Mouse (Mus musculus): ENCODE results near the gene Prkar2b. TPM values are rescaled to one million over a fixed set of nuclear protein-coding genes. Genes with fewer than 3 reads are reported as not detected.

Gene Prkar2b
- polyA plus RNA-seq, 1 experiment from 2014 or later, result 27.3 TPM

- H3K27me3 ChIP-seq (ENCODE audit: control insufficient read depth, insufficient read depth, low read length), result no peaks in the 10 kb centered on the region
- peaks cover 86% of the 10 kb centered on the region for H3K36me3 ChIP-seq (ENCODE audit: control insufficient read depth, insufficient read depth, low read length)
- ATAC-seq (ENCODE audit: low FRiP score, low TSS enrichment), result no peak
- H3K4me2 ChIP-seq (replicated peaks; ENCODE audit: low read depth, low read length), result no peak overlapping the region
- no peak overlapping the region for H3K4me3 ChIP-seq (ENCODE audit: low read length)
- H3K27ac ChIP-seq (ENCODE audit: low read depth, low read length), result no peak overlapping the region
- WGBS, result 90% methylated on average over 3 of the region's 3 CpGs
- H3K9ac ChIP-seq (ENCODE audit: low read depth, low read length), result no peak overlapping the region
- no peaks in the 10 kb centered on the region for H3K4me1 ChIP-seq (ENCODE audit: control insufficient read depth, insufficient read depth, low read length)
- no peaks in the 10 kb centered on the region for H3K9me3 ChIP-seq (ENCODE audit: control insufficient read depth, low read length)
Observed at GRCm38 (mm10) chr12:31937613-31938012, 123.5 kb downstream of the Prkar2b start.

DNA sequence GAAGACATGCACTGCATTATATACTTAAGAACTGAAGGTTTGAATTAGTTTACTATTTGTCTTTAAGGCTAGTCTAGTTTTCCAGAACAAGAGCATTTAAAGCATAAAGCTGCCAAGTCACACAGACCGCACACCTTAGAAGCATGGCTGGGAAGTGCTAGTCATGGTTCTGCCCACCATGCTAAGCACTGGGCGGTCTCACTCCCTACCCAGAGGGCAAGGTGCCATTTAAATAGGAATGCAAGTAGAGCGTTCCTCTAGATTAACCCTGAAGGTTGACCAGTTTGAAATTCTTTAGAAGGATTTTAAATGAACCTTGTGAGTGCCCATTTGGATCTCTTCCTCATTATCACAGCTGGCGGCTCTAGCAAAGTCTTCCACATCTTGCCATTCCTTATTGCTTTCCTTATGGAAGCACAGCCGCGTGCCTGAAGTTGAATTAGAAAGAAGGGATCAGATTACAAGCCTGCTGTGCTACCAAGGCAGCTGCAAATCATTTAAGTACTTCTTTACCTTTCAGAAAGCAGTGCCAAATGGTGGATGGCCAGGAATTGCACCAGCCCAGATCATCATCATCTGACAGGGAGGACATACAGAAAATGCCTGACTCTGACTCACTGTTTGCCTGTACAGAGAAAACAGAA is 124.3 kb downstream of the Prkar2b start:
- Histone ChIP-seq H3K36me3 (ENCODE audit: control insufficient read depth, insufficient read depth, low read length) (peaks cover 87% of the 10 kb centered on the region), H3K4me2 (replicated peaks; ENCODE audit: low read depth, low read length) (no peak overlapping the region), H3K4me3 (ENCODE audit: low read length) (no peak overlapping the region), H3K27ac (ENCODE audit: low read depth, low read length) (no peak overlapping the region), H3K9ac (ENCODE audit: low read depth, low read length) (no peak overlapping the region), H3K9me3 (ENCODE audit: control insufficient read depth, low read length) (no peaks in the 10 kb centered on the region), H3K27me3 (ENCODE audit: control insufficient read depth, insufficient read depth, low read length) (no peaks in the 10 kb centered on the region), H3K4me1 (ENCODE audit: control insufficient read depth, insufficient read depth, low read length) (no peaks in the 10 kb centered on the region)
- 33% methylated on average over 6 of the region's 6 CpGs for WGBS
- ATAC-seq (ENCODE audit: low FRiP score, low TSS enrichment), result no peak

GRCm38 (mm10) chr12:31931818-31932217 is 129.3 kb downstream of the Prkar2b start:
- H3K4me1 ChIP-seq (ENCODE audit: control insufficient read depth, insufficient read depth, low read length), result no peaks in the 10 kb centered on the region
- H3K27ac ChIP-seq (ENCODE audit: low read depth, low read length), result no peak overlapping the region
- H3K27me3 ChIP-seq (ENCODE audit: control insufficient read depth, insufficient read depth, low read length), result no peaks in the 10 kb centered on the region
- H3K9me3 ChIP-seq (ENCODE audit: control insufficient read depth, low read length), result no peaks in the 10 kb centered on the region
- H3K36me3 ChIP-seq (ENCODE audit: control insufficient read depth, insufficient read depth, low read length), result peaks cover 82% of the 10 kb centered on the region
- WGBS, result 100% methylated on average over 3 of the region's 3 CpGs
- H3K9ac ChIP-seq (ENCODE audit: low read depth, low read length), result no peak overlapping the region
- no peak for ATAC-seq (ENCODE audit: low FRiP score, low TSS enrichment)
- H3K4me3 ChIP-seq (ENCODE audit: low read length), result no peak overlapping the region
- H3K4me2 ChIP-seq (replicated peaks; ENCODE audit: low read depth, low read length), result no peak overlapping the region

DNA sequence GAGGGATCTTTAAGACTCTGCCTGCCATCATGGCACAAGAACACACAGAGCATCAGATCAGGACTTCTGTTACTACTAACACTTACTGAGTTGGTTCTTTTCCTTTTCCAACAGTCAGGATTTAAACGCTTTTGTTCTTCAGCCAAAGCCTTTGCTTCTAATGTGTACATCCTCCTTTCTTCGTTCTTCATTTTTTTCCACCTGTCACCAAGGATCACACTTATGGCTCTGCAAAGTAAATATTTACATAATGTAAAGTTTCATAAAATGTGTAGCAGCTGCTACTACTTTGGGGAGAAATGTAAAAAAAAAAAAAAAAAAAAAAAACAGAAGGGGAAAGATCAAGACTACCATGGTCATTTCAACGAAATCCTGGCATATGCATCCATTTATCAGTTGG is 132.6 kb downstream of the Prkar2b start:
- Histone ChIP-seq H3K4me1 (ENCODE audit: control insufficient read depth, insufficient read depth, low read length) (no peaks in the 10 kb centered on the region), H3K9ac (ENCODE audit: low read depth, low read length) (no peak overlapping the region), H3K27me3 (ENCODE audit: control insufficient read depth, insufficient read depth, low read length) (no peaks in the 10 kb centered on the region), H3K4me2 (replicated peaks; ENCODE audit: low read depth, low read length) (no peak overlapping the region), H3K4me3 (ENCODE audit: low read length) (no peak overlapping the region), H3K9me3 (ENCODE audit: control insufficient read depth, low read length) (no peaks in the 10 kb centered on the region), H3K27ac (ENCODE audit: low read depth, low read length) (no peak overlapping the region), H3K36me3 (ENCODE audit: control insufficient read depth, insufficient read depth, low read length) (peaks cover 78% of the 10 kb centered on the region)
- no peak for ATAC-seq (ENCODE audit: low FRiP score, low TSS enrichment)
- 78% methylated on average over 3 of the region's 3 CpGs for WGBS

DNA sequence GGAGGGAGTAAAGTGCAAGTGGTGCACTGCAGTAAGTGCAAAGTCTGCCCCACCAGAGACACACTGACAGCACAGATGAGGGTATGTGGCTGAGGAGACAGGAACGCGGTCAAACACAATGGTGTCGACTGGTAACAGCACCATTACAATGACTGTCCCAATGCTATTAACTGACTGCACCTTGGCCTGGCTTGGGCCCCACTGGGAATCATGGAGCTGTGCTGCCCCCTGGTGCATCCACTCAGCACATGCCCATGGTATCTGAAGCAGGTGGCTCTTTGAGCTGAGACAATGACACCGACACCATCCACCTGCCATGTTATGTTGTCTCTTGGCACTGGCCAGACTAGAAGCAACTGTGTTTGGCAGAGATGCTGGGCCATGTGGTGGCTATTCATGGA is 134.4 kb downstream of the Prkar2b start:
- Histone ChIP-seq H3K36me3 (ENCODE audit: control insufficient read depth, insufficient read depth, low read length) (peaks cover 62% of the 10 kb centered on the region), H3K4me2 (replicated peaks; ENCODE audit: low read depth, low read length) (no peak overlapping the region)

DNA sequence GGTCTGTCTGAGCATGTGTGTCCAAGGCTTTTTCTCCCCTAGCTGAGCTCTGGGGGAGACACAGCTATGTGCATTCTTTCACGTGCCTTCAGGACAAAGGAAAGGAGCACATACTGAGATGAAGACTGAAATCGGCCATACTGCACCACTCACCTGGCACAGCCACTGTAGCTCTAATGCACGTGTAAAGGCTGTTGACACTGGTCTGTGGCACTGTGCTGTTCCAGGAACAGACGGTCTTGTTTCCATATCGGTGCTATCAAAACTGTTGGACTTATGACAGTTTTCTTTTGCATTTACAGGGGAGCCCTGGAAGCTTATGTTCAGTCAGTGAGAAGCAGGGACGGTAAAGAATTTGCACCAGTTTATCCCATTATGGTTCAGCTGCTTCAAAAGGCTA is 135.8 kb downstream of the Prkar2b start:
- WGBS, result 88% methylated on average over 6 of the region's 6 CpGs
- no peak for ATAC-seq (ENCODE audit: low FRiP score, low TSS enrichment)
- no peaks in the 10 kb centered on the region for H3K27me3 ChIP-seq (ENCODE audit: control insufficient read depth, insufficient read depth, low read length)
- no peak overlapping the region for H3K4me3 ChIP-seq (ENCODE audit: low read length)
- no peak overlapping the region for H3K9ac ChIP-seq (ENCODE audit: low read depth, low read length)
- no peak overlapping the region for H3K27ac ChIP-seq (ENCODE audit: low read depth, low read length)
- no peak overlapping the region for H3K4me2 ChIP-seq (replicated peaks; ENCODE audit: low read depth, low read length)
- peaks cover 51% of the 10 kb centered on the region for H3K36me3 ChIP-seq (ENCODE audit: control insufficient read depth, insufficient read depth, low read length)
- H3K4me1 ChIP-seq (ENCODE audit: control insufficient read depth, insufficient read depth, low read length), result no peaks in the 10 kb centered on the region
- no peaks in the 10 kb centered on the region for H3K9me3 ChIP-seq (ENCODE audit: control insufficient read depth, low read length)

More for the DNA sequence above, 134.4 kb downstream of the Prkar2b start:
- ATAC-seq (ENCODE audit: low FRiP score, low TSS enrichment), result peak; percentile 76; the same call in 1 of the 2 replicates
- Histone ChIP-seq H3K4me1 (ENCODE audit: control insufficient read depth, insufficient read depth, low read length) (no peaks in the 10 kb centered on the region), H3K27me3 (ENCODE audit: control insufficient read depth, insufficient read depth, low read length) (no peaks in the 10 kb centered on the region), H3K9ac (ENCODE audit: low read depth, low read length) (no peak overlapping the region), H3K27ac (ENCODE audit: low read depth, low read length) (no peak overlapping the region), H3K9me3 (ENCODE audit: control insufficient read depth, low read length) (no peaks in the 10 kb centered on the region), H3K4me3 (ENCODE audit: low read length) (no peak overlapping the region)
- WGBS, result 64% methylated on average over 4 of the region's 4 CpGs

GRCm38 (mm10) chr12:31924135-31924534 is 137.0 kb downstream of the Prkar2b start:
- no peaks in the 10 kb centered on the region for H3K9me3 ChIP-seq (ENCODE audit: control insufficient read depth, low read length)
- peaks cover 43% of the 10 kb centered on the region for H3K36me3 ChIP-seq (ENCODE audit: control insufficient read depth, insufficient read depth, low read length)
- H3K27me3 ChIP-seq (ENCODE audit: control insufficient read depth, insufficient read depth, low read length), result no peaks in the 10 kb centered on the region
- no peak for ATAC-seq (ENCODE audit: low FRiP score, low TSS enrichment)
- H3K4me1 ChIP-seq (ENCODE audit: control insufficient read depth, insufficient read depth, low read length), result no peaks in the 10 kb centered on the region
- 93% methylated on average over 3 of the region's 3 CpGs for WGBS
- no peak overlapping the region for H3K4me2 ChIP-seq (replicated peaks; ENCODE audit: low read depth, low read length)
- H3K9ac ChIP-seq (ENCODE audit: low read depth, low read length), result no peak overlapping the region
- H3K27ac ChIP-seq (ENCODE audit: low read depth, low read length), result no peak overlapping the region
- no peak overlapping the region for H3K4me3 ChIP-seq (ENCODE audit: low read length)

DNA sequence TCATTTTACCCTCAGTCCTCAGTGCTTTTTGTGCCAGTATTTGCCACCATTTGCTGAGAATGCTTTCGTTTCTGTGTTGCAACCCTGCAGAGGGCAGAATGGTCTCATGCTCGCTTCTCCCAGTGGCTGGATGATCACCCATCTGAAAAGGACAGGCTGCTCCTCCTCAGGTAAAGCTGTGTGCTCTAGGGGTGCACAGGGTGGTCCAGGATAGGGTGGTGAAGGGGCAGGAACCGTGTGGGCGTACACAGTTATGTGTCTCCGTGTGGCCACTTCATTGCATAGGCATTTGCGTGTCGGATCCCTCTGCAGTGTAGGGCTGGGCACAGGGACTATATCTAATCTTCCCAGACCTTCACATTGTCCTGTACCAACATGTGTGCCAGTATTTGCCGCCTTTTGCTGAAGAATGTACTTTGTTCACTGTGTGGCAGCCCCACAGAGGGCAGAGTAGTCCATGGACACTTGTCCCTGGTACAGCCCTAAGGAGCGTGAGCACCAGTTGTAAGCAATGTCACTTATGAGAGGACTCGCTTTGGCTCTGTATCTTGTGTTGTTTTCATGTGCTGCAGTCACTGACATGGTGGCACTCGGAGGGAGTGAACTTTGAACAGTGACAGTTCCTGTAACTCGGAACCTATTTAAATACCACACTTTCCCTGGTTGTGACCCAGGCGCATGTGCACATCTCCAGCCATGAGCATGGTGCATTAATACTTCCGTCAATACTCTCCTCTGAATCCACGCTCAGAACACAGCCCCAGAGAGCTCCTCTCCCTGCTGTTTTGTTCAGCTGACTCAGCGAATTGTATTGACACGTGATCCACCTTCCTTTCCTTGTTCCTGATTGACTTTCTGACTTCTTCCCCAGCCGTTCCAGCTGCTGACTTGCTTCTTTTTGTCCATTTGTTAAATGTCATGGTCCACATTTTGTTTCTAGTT is 140.4 kb downstream of the Prkar2b start:
- H3K4me2 ChIP-seq (replicated peaks; ENCODE audit: low read depth, low read length), result no peak overlapping the region
- ATAC-seq (ENCODE audit: low FRiP score, low TSS enrichment), result no peak
- H3K36me3 ChIP-seq (ENCODE audit: control insufficient read depth, insufficient read depth, low read length), result peaks cover 17% of the 10 kb centered on the region; the same call in 1 of the 2 replicates
- no peaks in the 10 kb centered on the region for H3K4me1 ChIP-seq (ENCODE audit: control insufficient read depth, insufficient read depth, low read length)
- no peaks in the 10 kb centered on the region for H3K27me3 ChIP-seq (ENCODE audit: control insufficient read depth, insufficient read depth, low read length)
- H3K9me3 ChIP-seq (ENCODE audit: control insufficient read depth, low read length), result no peaks in the 10 kb centered on the region
- no peak overlapping the region for H3K9ac ChIP-seq (ENCODE audit: low read depth, low read length)
- 78% methylated on average over 18 of the region's 18 CpGs for WGBS
- H3K27ac ChIP-seq (ENCODE audit: low read depth, low read length), result no peak overlapping the region
- H3K4me3 ChIP-seq (ENCODE audit: low read length), result no peak overlapping the region

GRCm38 (mm10) chr12:31917245-31917644 is 143.9 kb downstream of the Prkar2b start:
- Histone ChIP-seq H3K9me3 (ENCODE audit: control insufficient read depth, low read length) (no peaks in the 10 kb centered on the region), H3K27me3 (ENCODE audit: control insufficient read depth, insufficient read depth, low read length) (no peaks in the 10 kb centered on the region), H3K4me2 (replicated peaks; ENCODE audit: low read depth, low read length) (no peak overlapping the region), H3K27ac (ENCODE audit: low read depth, low read length) (no peak overlapping the region), H3K9ac (ENCODE audit: low read depth, low read length) (no peak overlapping the region), H3K36me3 (ENCODE audit: control insufficient read depth, insufficient read depth, low read length) (peaks cover 3% of the 10 kb centered on the region; the same call in 1 of the 2 replicates), H3K4me3 (ENCODE audit: low read length) (no peak overlapping the region), H3K4me1 (ENCODE audit: control insufficient read depth, insufficient read depth, low read length) (no peaks in the 10 kb centered on the region)
- no peak for ATAC-seq (ENCODE audit: low FRiP score, low TSS enrichment)
- 82% methylated on average over 5 of the region's 5 CpGs for WGBS
